Mouse (Mus musculus): ENCODE results near the gene Siah2. TPM values are rescaled to one million over a fixed set of nuclear protein-coding genes. Genes with fewer than 3 reads are reported as not detected.
A peak's percentile ranks its signal among the peaks of the same experiment; 100 is the strongest.

Siah2 gene
- total RNA-seq, 1 experiment from 2014 or later = 19.1 TPM

- DNase-seq = peak; percentile 29
These were observed 28.2 kb downstream of the Siah2 start for GRCm38 (mm10) chr3:58663970-58664369.

GRCm38 (mm10) chr3:58660636-58661035 is 31.6 kb downstream of the Siah2 start:
- no peak for DNase-seq

GRCm38 (mm10) chr3:58657356-58657755 is 34.8 kb downstream of the Siah2 start:
- DNase-seq = peak; percentile 80

- peak; percentile 78 for DNase-seq
These were observed 36.7 kb downstream of the Siah2 start for GRCm38 (mm10) chr3:58655362-58656130.

GRCm38 (mm10) chr3:58653907-58654306 is 38.3 kb downstream of the Siah2 start:
- DNase-seq = peak; percentile 75

- DNase-seq = no peak
These were observed 41.9 kb downstream of the Siah2 start for GRCm38 (mm10) chr3:58650328-58650727.

GRCm38 (mm10) chr3:58647179-58647578 is 45.0 kb downstream of the Siah2 start:
- no peak for DNase-seq

GRCm38 (mm10) chr3:58646180-58646579 is 46.0 kb downstream of the Siah2 start:
- no peak for DNase-seq

- DNase-seq = peak; percentile 56
These were observed 55.5 kb downstream of the Siah2 start, which contains the start of gene Erich6 for GRCm38 (mm10) chr3:58636406-58637295. Erich6 (minus strand) TSS chr3:58637207.

GRCm38 (mm10) chr3:58631693-58632092 is 60.5 kb downstream of the Siah2 start:
- DNase-seq = no peak

GRCm38 (mm10) chr3:58624981-58625380 is 67.2 kb downstream of the Siah2 start:
- no peak for DNase-seq

Other genes starting within 250 kb of the Siah2 start
- gene Eif2a, start 166.6 kb downstream of the Siah2 start, total RNA-seq (2021) = 45.7 and 55.3 TPM in 2 replicates
- gene Serp1, start 166.5 kb downstream of the Siah2 start, total RNA-seq (2021) = 80.6 and 86.8 TPM in 2 replicates
- gene Selenot, start 115.8 kb downstream of the Siah2 start, total RNA-seq (2021) = 117 and 125 TPM in 2 replicates
- gene Erich6, start 55.2 kb downstream of the Siah2 start, total RNA-seq (2021) = not detected in 2 replicates
- not detected in 2 replicates for gene Mindy4b-ps, start 129.9 kb upstream of the Siah2 start, total RNA-seq (2021)
- not detected in 2 replicates for gene Clrn1, start 192.9 kb upstream of the Siah2 start, total RNA-seq (2021)